Mouse (Mus musculus) intestine, postnatal 0 days (tissue): ENCODE data around the gene Aldh2. TPM values are rescaled to one million over a fixed set of nuclear protein-coding genes. Genes with fewer than 3 reads are reported as not detected.

Source experiments
- ATAC-seq: fragments of 200-750 bp; cut with Nextera tagmentation; 2 replicates; pipeline ENCODE4 v1.8.0; 2017; ENCODE audit warnings: mild to moderate bottlenecking, moderate TSS enrichment, moderate library complexity
- H3K27ac ChIP-seq: fragments of 300-500 bp; sonication (generic); 2 replicates; pipeline ENCODE4 v1.5.1; 2014; ENCODE audit warnings: mild to moderate bottlenecking, low read depth, low read length, moderate library complexity
- H3K27me3 ChIP-seq: fragments of 300-500 bp; sonication (generic); replicated peaks from 2 replicates; pipeline ENCODE4 v1.6.1; 2014; ENCODE audit warnings: low read length, mixed read lengths; ENCODE audit not compliant: control insufficient read depth, insufficient read depth
- H3K36me3 ChIP-seq: fragments of 300-500 bp; sonication (generic); 2 replicates; pipeline ENCODE4 v1.6.1; 2014; ENCODE audit warnings: mild to moderate bottlenecking, moderate library complexity; ENCODE audit not compliant: control insufficient read depth, insufficient read depth
- H3K4me1 ChIP-seq: fragments of 300-500 bp; sonication (generic); replicated peaks from 2 replicates; pipeline ENCODE4 v1.6.1; 2014; ENCODE audit warnings: antibody characterized with exemption, low read length, mixed read lengths; ENCODE audit not compliant: control insufficient read depth, insufficient read depth
- H3K4me2 ChIP-seq: fragments of 300-500 bp; sonication (generic); replicated peaks from 2 replicates; pipeline ENCODE4 v1.6.1; 2014; ENCODE audit warnings: low read depth, mild to moderate bottlenecking, moderate library complexity
- H3K4me3 ChIP-seq: fragments of 300-500 bp; sonication (generic); 2 replicates; pipeline ENCODE4 v1.5.1; 2014; ENCODE audit warnings: low read depth, low read length
- H3K9ac ChIP-seq: fragments of 300-500 bp; sonication (generic); 2 replicates; pipeline ENCODE4 v1.6.1; 2014; ENCODE audit warnings: mild to moderate bottlenecking, low read depth, low read length
- H3K9me3 ChIP-seq: fragments of 300-500 bp; sonication (generic); 2 replicates; pipeline ENCODE4 v1.6.1; 2016; ENCODE audit warnings: mixed run types; ENCODE audit not compliant: control insufficient read depth
- CTCF ChIP-seq: sonication (generic); IDR thresholded peaks from 2 replicates; pipeline ENCODE4 v1.5.1; 2016; ENCODE audit warnings: low read depth, mild to moderate bottlenecking, control low read depth, antibody characterized with exemption, moderate library complexity
- WGBS: fragments of 180-500 bp; shearing (Covaris S2); extraction: QIAGEN DNeasy Blood & Tissue Kit; methylation state at CpG from one replicate; pipeline ENCODE4 v1.1.7; 2014; 5-methylcytosine and 5-hydroxymethylcytosine counted together
- polyA plus RNA-seq: library from polyadenylated mRNA; unstranded; fragments of >200 nt; fragmentation: Nextera tagmentation; extraction: Ambion mirVana; gene quantifications from 2 replicates; pipeline ENCODE4 v1.2.1, GENCODE M21; 2015

Aldh2 gene
- polyA plus RNA-seq, 1 experiment from 2014 or later, result 181 TPM

DNA sequence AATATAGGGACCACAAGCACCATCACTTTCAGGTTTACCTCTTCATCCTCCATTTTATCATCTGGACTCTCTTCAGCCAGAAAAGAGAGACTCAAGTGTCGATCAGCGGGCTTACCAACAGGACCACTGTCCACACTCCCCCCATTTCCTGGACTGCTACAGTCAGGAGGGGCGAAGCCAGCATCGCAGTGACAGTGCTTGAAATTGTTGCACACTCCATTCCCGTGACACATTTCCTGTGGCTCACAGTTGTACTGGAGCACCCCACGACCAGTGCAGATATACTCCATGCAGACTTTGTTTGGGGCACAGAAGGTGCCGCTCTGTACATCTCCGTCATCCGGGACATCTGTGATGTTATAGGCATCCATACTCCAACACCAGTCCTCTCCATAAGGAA, 74.6 kb downstream of the Aldh2 start:
- no peaks in the 10 kb centered on the region for H3K9me3 ChIP-seq
- H3K27me3 ChIP-seq, result no peaks in the 10 kb centered on the region
- H3K9ac ChIP-seq, result no peak overlapping the region
- H3K4me3 ChIP-seq, result no peak overlapping the region
- no peak for TF ChIP-seq CTCF
- H3K4me1 ChIP-seq, result no peaks in the 10 kb centered on the region
- H3K4me2 ChIP-seq, result no peak overlapping the region
- ATAC-seq, result no peak
- H3K27ac ChIP-seq, result no peak overlapping the region
- 89% methylated on average over 9 of the region's 9 CpGs for WGBS
- peaks cover 26% of the 10 kb centered on the region for H3K36me3 ChIP-seq

Other genes with a start within 250 kb of the Aldh2 start
- 99.1 and 100 TPM in 2 replicates for gene Trafd1, start 208.2 kb downstream of the Aldh2 start, polyA plus RNA-seq
- 14.2 and 15.0 TPM in 2 replicates for gene Naa25, start 195.9 kb downstream of the Aldh2 start, polyA plus RNA-seq
- gene Tmem116, start 141.9 kb downstream of the Aldh2 start, polyA plus RNA-seq, result 6.8 and 7.2 TPM in 2 replicates
- 164 and 175 TPM in 2 replicates for gene Erp29, start 141.3 kb downstream of the Aldh2 start, polyA plus RNA-seq
- gene Adam1b, start 90.4 kb downstream of the Aldh2 start, polyA plus RNA-seq, result 0.04 TPM in 1 of 2 replicates, not detected in the other
- gene Adam1a, start 48.3 kb downstream of the Aldh2 start, polyA plus RNA-seq, result 0.39 and 0.51 TPM in 2 replicates
- not detected in 2 replicates for gene Gm42878, start 48.3 kb downstream of the Aldh2 start, polyA plus RNA-seq
- gene Mapkapk5, start 47.9 kb downstream of the Aldh2 start, polyA plus RNA-seq, result 36.7 and 36.9 TPM in 2 replicates
- 3.5 and 3.8 TPM in 2 replicates for gene Acad12, start 25.1 kb upstream of the Aldh2 start, polyA plus RNA-seq
- gene Acad10, start 66.7 kb upstream of the Aldh2 start, polyA plus RNA-seq, result 5.3 and 5.6 TPM in 2 replicates
- 30.6 and 30.7 TPM in 2 replicates for gene Brap, start 66.7 kb upstream of the Aldh2 start, polyA plus RNA-seq
- 54.3 and 62.6 TPM in 2 replicates for gene Atxn2, start 117.5 kb upstream of the Aldh2 start, polyA plus RNA-seq
- gene Sh2b3, start 243.8 kb upstream of the Aldh2 start, polyA plus RNA-seq, result 11.8 and 12.2 TPM in 2 replicates